Mouse (Mus musculus) erythroblast, embryonic 14.5 days (primary cell): ENCODE data around the gene Lrrc75a. TPM values are rescaled to one million over a fixed set of nuclear protein-coding genes. Genes with fewer than 3 reads are reported as not detected.

Source experiments
- H3K27me3 ChIP-seq: 2 replicates; pipeline ENCODE4 v1.6.1; 2012; ENCODE audit warnings: inconsistent platforms; ENCODE audit not compliant: control insufficient read depth
- H3K36me3 ChIP-seq: 2 replicates; pipeline ENCODE4 v1.6.1; 2012; ENCODE audit warnings: mild to moderate bottlenecking, inconsistent platforms; ENCODE audit not compliant: control insufficient read depth
- H3K4me1 ChIP-seq: 2 replicates; pipeline ENCODE4 v1.6.1; 2012; ENCODE audit warnings: inconsistent platforms; ENCODE audit not compliant: control insufficient read depth
- H3K4me3 ChIP-seq: replicated peaks from 2 replicates; pipeline ENCODE3; 2012; ENCODE audit warnings: moderate library complexity, mild to moderate bottlenecking, inconsistent platforms
- H3K9me3 ChIP-seq: 2 replicates; pipeline ENCODE4 v1.6.1; 2012; ENCODE audit warnings: low read length, inconsistent platforms, mixed read lengths; ENCODE audit not compliant: control insufficient read depth
- GATA1 ChIP-seq: IDR thresholded peaks from 2 replicates; pipeline ENCODE4 v1.6.1; 2012; ENCODE audit warnings: low read length, inconsistent platforms, mixed read lengths
- TAL1 ChIP-seq: IDR thresholded peaks from 3 replicates; pipeline ENCODE4 v1.6.1; 2012; ENCODE audit warnings: low read length, inconsistent platforms, mixed read lengths
- polyA plus RNA-seq: library from polyadenylated mRNA; stranded (reverse); fragments of >175 nt; gene quantifications from 2 replicates; pipeline ENCODE4 v1.2.3, GENCODE M21; 2012

Gene Lrrc75a
- polyA plus RNA-seq, 1 experiment, result 0.08 TPM

DNA sequence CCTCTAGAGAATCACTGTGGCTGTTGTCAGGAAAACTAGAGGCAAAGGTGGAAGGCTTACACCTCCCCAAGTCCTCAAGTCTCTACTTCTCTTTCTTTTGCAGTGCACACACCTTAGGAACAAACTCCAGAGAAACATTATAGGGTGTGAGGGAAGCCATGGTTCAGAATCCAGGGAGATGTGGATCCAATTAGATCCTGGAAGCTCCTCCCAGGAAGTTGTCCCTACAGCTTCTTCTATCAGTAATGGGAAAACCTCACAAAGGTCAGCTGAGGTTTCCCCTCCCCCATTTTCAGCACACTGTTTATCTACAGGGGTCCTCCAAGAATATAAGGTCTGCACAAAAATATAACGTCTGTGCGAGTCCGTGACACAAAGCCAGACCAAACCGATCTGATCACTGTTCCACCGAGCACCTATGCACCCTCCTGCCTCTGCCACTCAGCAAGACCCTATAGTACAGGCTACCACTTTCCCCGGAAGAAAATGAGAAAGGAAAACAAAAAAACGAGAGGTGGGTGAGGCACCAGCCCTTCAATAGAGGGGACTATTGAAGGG is 1.3 kb downstream of the Lrrc75a start:
- H3K4me3 ChIP-seq, result peak overlapping the region; percentile 4
- TF ChIP-seq TAL1, result no peak
- no peak for TF ChIP-seq GATA1
- peaks cover under 1% of the 10 kb centered on the region; the same call in 1 of the 2 replicates for H3K36me3 ChIP-seq
- H3K4me1 ChIP-seq, result peaks cover 35% of the 10 kb centered on the region
- H3K9me3 ChIP-seq, result no peaks in the 10 kb centered on the region
- H3K27me3 ChIP-seq, result peaks cover 20% of the 10 kb centered on the region

DNA sequence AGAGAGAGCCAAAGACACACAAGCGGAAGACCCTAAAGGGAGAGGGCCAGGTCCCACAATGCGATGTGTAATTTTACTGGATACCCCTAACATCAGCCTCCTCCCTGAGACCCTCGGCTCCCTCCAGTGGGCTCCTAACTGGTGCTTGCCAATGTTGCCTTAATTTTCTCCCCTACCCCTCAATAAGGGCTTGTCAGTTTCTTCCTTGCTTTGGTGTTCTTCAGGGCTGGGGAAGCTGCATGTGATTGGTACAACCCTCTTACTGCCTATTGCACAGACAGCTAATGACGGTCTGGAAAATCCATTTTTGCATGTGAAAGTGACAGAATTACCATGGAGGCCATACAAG is 1.9 kb downstream of the Lrrc75a start:
- TF ChIP-seq GATA1 (no peak), TAL1 (no peak)
- no peaks in the 10 kb centered on the region for H3K9me3 ChIP-seq
- peaks cover 35% of the 10 kb centered on the region for H3K4me1 ChIP-seq
- peaks cover 20% of the 10 kb centered on the region for H3K27me3 ChIP-seq
- H3K36me3 ChIP-seq, result no peaks in the 10 kb centered on the region
- H3K4me3 ChIP-seq, result no peak overlapping the region

DNA sequence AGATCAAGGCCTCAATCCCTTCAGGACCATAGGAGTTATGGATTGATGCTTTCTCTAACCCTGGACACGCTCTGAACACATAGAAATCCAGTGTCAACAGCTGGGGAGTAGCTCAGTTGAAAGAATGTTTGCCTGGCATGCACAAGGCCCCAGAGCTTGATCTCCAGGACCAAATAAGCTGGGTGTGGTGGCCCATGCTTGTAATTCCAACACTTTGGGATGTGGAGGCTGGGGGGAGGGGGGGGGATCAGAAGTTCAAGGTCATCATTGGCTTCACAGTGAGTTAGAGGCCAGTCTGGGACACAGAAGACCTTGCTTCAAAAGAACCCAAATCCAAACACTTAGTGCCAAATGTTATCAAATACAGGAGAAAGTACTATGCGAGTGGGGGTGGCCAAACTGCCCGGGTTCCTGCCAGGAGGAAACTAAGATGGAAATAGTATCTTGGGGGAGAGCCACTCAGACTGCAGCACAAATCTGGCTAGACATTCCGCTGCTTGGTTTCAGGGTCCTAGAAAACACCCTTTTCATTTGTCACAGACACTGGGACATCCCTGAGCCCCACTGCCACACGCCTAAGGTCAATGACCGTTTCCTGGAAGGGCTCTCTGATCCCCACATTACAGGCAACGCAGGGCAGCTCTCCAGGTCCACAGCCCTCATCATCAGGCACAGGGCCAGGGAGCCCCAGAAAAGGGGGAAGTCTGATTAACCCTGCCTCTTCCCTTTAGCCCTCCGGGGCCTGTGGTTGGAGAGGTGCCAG is 2.4 kb downstream of the Lrrc75a start:
- Histone ChIP-seq H3K27me3 (peaks cover 20% of the 10 kb centered on the region), H3K4me3 (no peak overlapping the region), H3K9me3 (no peaks in the 10 kb centered on the region), H3K4me1 (peaks cover 35% of the 10 kb centered on the region), H3K36me3 (no peaks in the 10 kb centered on the region)
- no peak for TF ChIP-seq GATA1
- TF ChIP-seq TAL1, result no peak

DNA sequence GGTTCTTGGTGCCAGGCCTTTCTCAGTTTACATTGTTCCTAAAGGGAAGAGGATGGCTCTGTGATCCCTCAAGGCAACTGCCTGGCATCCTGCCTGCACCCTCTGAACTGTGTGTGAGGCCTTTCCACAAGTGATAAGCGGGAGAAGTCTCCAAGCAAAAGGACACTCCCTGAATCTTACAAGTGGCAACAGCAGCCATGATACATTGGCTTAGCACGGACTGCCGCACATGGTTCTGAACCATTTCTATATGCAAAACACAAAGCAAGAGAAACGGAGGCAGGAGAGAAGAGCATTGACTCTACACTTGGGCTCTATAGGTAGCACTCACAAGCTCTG is 3.0 kb downstream of the Lrrc75a start:
- Histone ChIP-seq H3K4me3 (no peak overlapping the region), H3K9me3 (no peaks in the 10 kb centered on the region), H3K27me3 (peaks cover 20% of the 10 kb centered on the region), H3K36me3 (no peaks in the 10 kb centered on the region), H3K4me1 (peaks cover 35% of the 10 kb centered on the region)
- no peak for TF ChIP-seq GATA1
- TF ChIP-seq TAL1, result no peak

DNA sequence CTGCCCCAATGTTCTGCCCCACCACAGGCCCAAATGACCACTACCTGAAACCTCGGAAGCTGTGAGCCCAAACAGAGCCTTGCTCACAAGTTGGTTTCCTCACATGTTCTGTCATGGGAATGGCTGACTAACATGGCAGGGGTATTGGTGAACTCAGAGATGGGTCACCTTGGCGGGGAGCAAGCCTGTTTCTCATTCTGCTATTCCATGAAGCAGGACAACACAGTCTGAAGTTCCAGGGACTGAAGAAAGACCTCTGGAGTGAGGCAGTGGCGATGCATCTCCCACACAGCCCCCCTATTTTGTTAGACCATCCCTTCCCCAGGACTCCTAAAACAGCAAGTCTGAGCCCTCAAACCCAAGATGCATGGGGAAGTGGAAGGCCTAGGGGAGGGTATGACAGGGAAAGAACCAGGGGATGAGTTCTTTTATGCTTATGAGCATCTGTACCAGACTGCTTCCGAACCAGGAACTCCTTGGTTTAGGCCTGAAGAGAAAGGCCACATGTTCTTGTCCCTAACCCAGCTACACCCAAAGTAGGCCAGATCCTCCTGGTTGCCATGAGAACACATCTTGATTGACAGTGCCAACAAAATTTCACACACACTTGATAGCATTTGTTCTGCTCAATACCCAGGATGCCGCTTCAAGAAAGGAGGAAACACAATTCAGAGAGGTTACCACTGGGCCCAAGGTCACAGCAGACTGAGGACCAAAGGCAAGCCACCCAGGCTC is 3.6 kb downstream of the Lrrc75a start:
- Histone ChIP-seq H3K36me3 (no peaks in the 10 kb centered on the region), H3K9me3 (no peaks in the 10 kb centered on the region), H3K4me3 (no peak overlapping the region), H3K27me3 (peaks cover 20% of the 10 kb centered on the region), H3K4me1 (peaks cover 35% of the 10 kb centered on the region)
- TF ChIP-seq TAL1 (no peak), GATA1 (no peak)

DNA sequence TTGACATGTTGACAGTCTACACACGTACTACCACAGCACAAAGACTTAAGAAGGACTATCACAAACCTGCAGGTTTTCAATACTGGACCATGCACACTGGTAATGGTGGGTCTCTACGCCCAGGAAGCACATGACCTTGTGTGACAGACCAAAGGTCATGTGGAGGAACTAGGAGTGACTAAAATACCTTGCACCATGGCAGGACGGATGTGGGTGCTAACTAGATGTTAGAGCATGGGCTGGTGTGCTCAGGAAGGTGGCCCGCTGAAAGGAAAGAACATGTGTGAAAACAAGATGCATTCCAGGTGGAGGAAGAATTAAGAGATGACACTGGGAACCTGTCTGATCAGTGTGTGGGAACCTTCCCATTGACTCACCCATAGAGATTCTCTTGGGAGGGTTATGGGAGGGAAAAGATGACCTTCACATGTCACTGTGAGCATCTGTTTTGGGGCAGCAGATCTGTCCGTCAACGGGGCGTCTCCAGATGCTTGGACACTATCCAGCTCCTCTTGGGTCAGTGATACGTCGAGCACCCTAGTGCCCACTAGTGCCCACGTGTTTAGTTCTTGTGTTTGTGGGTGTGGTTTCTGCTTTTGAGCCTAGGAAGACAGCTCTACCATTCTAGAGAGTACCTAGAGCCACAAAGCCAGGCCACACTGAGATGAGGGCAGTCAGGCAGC is 4.5 kb downstream of the Lrrc75a start:
- Histone ChIP-seq H3K27me3 (peaks cover 20% of the 10 kb centered on the region), H3K4me1 (peaks cover 28% of the 10 kb centered on the region), H3K36me3 (no peaks in the 10 kb centered on the region), H3K9me3 (no peaks in the 10 kb centered on the region), H3K4me3 (no peak overlapping the region)
- TF ChIP-seq GATA1, result no peak
- no peak for TF ChIP-seq TAL1

DNA sequence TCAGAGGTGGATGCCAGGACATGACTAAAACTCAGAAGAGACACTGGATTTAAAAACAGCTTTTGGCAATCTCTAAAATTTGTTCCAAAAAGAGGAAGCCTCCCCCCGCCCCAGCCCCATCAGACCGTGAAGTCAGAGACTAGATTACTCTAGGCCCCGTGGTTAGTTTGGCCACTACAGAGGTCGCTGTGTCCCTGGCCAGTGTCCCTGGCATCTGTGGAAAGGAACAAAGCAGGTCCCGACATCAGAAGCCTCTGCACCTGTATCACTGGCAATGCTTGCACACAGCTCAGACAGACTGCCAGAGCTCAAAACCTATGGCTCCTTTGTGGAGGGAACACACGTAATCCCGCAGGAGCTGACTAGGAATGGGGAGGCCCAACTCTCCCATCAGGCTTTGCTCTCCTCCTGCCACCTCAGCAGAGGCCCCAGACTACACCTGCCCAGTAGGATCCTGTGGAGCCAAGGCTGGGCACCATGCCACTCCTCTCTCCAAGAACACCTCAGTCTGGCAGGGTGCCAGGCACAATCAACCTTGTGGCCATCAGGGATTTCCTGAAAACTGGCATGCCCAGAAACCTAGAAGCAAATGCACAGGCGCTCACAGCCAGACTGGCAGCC is 5.2 kb downstream of the Lrrc75a start:
- Histone ChIP-seq H3K27me3 (peaks cover 20% of the 10 kb centered on the region), H3K4me3 (no peak overlapping the region), H3K36me3 (no peaks in the 10 kb centered on the region), H3K9me3 (no peaks in the 10 kb centered on the region), H3K4me1 (peaks cover 23% of the 10 kb centered on the region)
- TF ChIP-seq TAL1 (no peak), GATA1 (no peak)

DNA sequence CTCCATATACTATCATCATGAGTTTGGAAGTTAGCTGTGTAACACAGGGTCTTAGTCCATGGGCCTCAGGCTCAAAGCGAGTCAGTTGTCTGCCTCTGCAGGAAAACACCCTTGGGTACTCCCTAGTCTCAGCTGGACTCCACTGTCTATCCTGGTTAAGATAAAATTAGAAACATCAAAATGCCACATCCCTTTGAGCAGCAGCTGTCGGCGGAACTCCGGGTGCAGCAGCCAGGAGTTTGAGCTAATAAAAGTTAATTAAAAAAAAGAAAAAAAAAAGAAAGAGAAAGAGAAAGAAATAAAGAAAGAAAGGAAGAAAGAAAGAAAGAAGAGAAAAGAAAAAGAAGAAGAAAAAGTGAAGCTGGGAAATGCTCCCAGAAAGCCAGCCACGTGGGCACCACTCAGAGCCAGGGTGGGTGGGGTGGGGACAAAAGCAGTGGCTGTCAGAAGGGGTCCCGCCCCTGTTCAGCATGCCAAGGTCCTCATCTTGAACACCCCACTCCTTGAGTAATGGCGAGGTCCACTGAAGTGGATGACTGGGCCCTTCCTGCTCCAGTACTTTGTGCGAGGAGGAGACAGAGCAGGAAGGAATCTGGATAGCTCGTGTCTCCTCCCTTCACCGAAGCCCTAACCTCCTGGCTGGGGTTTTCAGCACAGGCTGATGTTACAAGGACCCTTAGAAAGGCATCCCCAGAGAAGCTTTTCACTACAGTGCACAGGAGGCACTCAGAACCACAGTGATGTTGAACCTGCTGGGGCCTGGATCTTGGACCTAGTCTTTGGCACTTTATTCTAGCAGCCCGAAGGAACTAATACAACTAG is 6.1 kb downstream of the Lrrc75a start:
- H3K4me3 ChIP-seq, result no peak overlapping the region
- H3K4me1 ChIP-seq, result peaks cover 14% of the 10 kb centered on the region
- no peaks in the 10 kb centered on the region for H3K36me3 ChIP-seq
- H3K9me3 ChIP-seq, result no peaks in the 10 kb centered on the region
- TF ChIP-seq TAL1 (no peak), GATA1 (no peak)
- peaks cover 11% of the 10 kb centered on the region for H3K27me3 ChIP-seq
